Mouse (Mus musculus): ENCODE measurements around the gene Nfatc2. TPM values are rescaled to one million over a fixed set of nuclear protein-coding genes. Genes with fewer than 3 reads are reported as not detected.

The Nfatc2 gene
- total RNA-seq, 2 experiments from 2014 or later, result 11.8 to 15.0 TPM

Small RNA genes lying within 50 kb of the gene (microRNA-seq; reads per million reads assigned to microRNA genes)
- 15.0 to 15.1 reads per million in 2 experiments for gene Mir7004

Other genes with a start within 250 kb of the Nfatc2 start
- gene Atp9a, start 140.8 kb upstream of the Nfatc2 start, total RNA-seq (2021), result 100 to 1,000 TPM; 418 to 426 TPM
- not detected for gene Sall4, start 166.3 kb upstream of the Nfatc2 start, total RNA-seq (2021)

All from left cerebral cortex, postnatal 14 days (tissue).